Mouse (Mus musculus) thymus, postnatal 25 days (tissue): ENCODE measurements around the gene Lmo7.

ENCODE experiments used
- DNase-seq: peaks from one replicate; pipeline ENCODE4 v3.0.0; 2022

Lmo7 gene

GRCm38 (mm10) chr14:101839771-101840731, 110.3 kb downstream of the Lmo7 start:
- no peak for DNase-seq

GRCm38 (mm10) chr14:101841271-101841670, 111.5 kb downstream of the Lmo7 start:
- no peak for DNase-seq

GRCm38 (mm10) chr14:101842521-101842920, 112.8 kb downstream of the Lmo7 start:
- DNase-seq: no peak

GRCm38 (mm10) chr14:101843443-101843842, 113.7 kb downstream of the Lmo7 start:
- no peak for DNase-seq

GRCm38 (mm10) chr14:101844467-101844866, 114.7 kb downstream of the Lmo7 start:
- DNase-seq: no peak

- DNase-seq: no peak
These were observed 116.5 kb downstream of the Lmo7 start for GRCm38 (mm10) chr14:101846097-101846882.

GRCm38 (mm10) chr14:101847520-101847919, 117.8 kb downstream of the Lmo7 start:
- DNase-seq: no peak

GRCm38 (mm10) chr14:101852584-101853195, 122.9 kb downstream of the Lmo7 start:
- DNase-seq: no peak

GRCm38 (mm10) chr14:101853207-101853606, 123.5 kb downstream of the Lmo7 start:
- DNase-seq: no peak

GRCm38 (mm10) chr14:101853722-101854121, 124.0 kb downstream of the Lmo7 start:
- no peak for DNase-seq

GRCm38 (mm10) chr14:101854226-101854625, 124.5 kb downstream of the Lmo7 start:
- no peak for DNase-seq

GRCm38 (mm10) chr14:101859305-101859886, 129.6 kb downstream of the Lmo7 start:
- no peak for DNase-seq

- no peak for DNase-seq
These were observed 132.3 kb downstream of the Lmo7 start for GRCm38 (mm10) chr14:101862088-101862487.

- DNase-seq: no peak
These were observed 137.4 kb downstream of the Lmo7 start for GRCm38 (mm10) chr14:101867071-101867733.

- no peak for DNase-seq
These were observed 139.4 kb downstream of the Lmo7 start for GRCm38 (mm10) chr14:101869145-101869544.

- no peak for DNase-seq
These were observed 139.9 kb downstream of the Lmo7 start for GRCm38 (mm10) chr14:101869661-101870060.

GRCm38 (mm10) chr14:101870171-101870902, 140.6 kb downstream of the Lmo7 start:
- DNase-seq: no peak

- DNase-seq: no peak
These were observed 143.1 kb downstream of the Lmo7 start for GRCm38 (mm10) chr14:101872846-101873245.

GRCm38 (mm10) chr14:101878346-101879049, 148.7 kb downstream of the Lmo7 start:
- DNase-seq: no peak

- no peak for DNase-seq
These were observed 149.4 kb downstream of the Lmo7 start for GRCm38 (mm10) chr14:101879050-101879694.
